Mouse (Mus musculus) heart, embryonic 12.5 days (tissue): ENCODE measurements at regions not wholly inside any gene's neighbourhood (a gene's known extent, or its start where the extent isn't known, plus 50 kb on each side); places are given as distances from the start of the nearest gene placed in this dataset.

ENCODE experiments used
- ATAC-seq: fragments of 200-750 bp; cut with Nextera tagmentation; 2 replicates; pipeline ENCODE4 v1.8.0; 2017; ENCODE audit warnings: moderate TSS enrichment, moderate library complexity; ENCODE audit not compliant: insufficient number of reproducible peaks, low FRiP score
- H3K27ac ChIP-seq: fragments of 300-500 bp; sonication (generic); 2 replicates; pipeline ENCODE4 v1.5.1; 2016; ENCODE audit warnings: mild to moderate bottlenecking, moderate library complexity; ENCODE audit not compliant: poor library complexity, severe bottlenecking
- H3K27me3 ChIP-seq: fragments of 300-500 bp; sonication (generic); replicated peaks from 2 replicates; pipeline ENCODE4 v1.6.1; 2016; ENCODE audit warnings: mild to moderate bottlenecking, moderate library complexity
- H3K36me3 ChIP-seq: fragments of 300-500 bp; sonication (generic); 2 replicates; pipeline ENCODE4 v1.6.1; 2016; ENCODE audit warnings: mild to moderate bottlenecking, moderate library complexity
- H3K4me1 ChIP-seq: fragments of 300-500 bp; sonication (generic); replicated peaks from 2 replicates; pipeline ENCODE4 v1.6.1; 2016; ENCODE audit warnings: mild to moderate bottlenecking
- H3K4me2 ChIP-seq: fragments of 300-500 bp; sonication (generic); 2 replicates; pipeline ENCODE4 v1.6.1; 2016; ENCODE audit warnings: mild to moderate bottlenecking, moderate library complexity
- H3K4me3 ChIP-seq: fragments of 300-500 bp; sonication (generic); 2 replicates; pipeline ENCODE4 v1.5.1; 2016; ENCODE audit warnings: mild to moderate bottlenecking
- H3K9ac ChIP-seq: fragments of 300-500 bp; sonication (generic); 2 replicates; pipeline ENCODE4 v1.6.1; 2016; ENCODE audit warnings: mild to moderate bottlenecking, moderate library complexity
- H3K9me3 ChIP-seq: fragments of 300-500 bp; sonication (generic); replicated peaks from 2 replicates; pipeline ENCODE4 v1.6.1; 2016; ENCODE audit warnings: mild to moderate bottlenecking, moderate library complexity
- WGBS: fragments of 180-500 bp; shearing (Covaris S2); methylation state at CpG from one replicate; pipeline ENCODE4 v1.1.7; 2016; 5-methylcytosine and 5-hydroxymethylcytosine counted together

GRCm38 (mm10) chr4:55624779-55625178 is 92.5 kb upstream of the Klf4 start:
- WGBS: 85% methylated on average over 9 of the region's 9 CpGs
- Histone ChIP-seq H3K36me3 (no peaks in the 10 kb centered on the region), H3K4me1 (0 out of 2 replicates have a peak, but pooled peaks cover 6% of the 10 kb centered on the region), H3K27me3 (no peaks in the 10 kb centered on the region), H3K4me3 (no peak overlapping the region), H3K9ac (no peak overlapping the region), H3K27ac (no peak overlapping the region), H3K9me3 (no peaks in the 10 kb centered on the region), H3K4me2 (no peak overlapping the region)
- no peak for ATAC-seq

- Histone ChIP-seq H3K36me3 (no peaks in the 10 kb centered on the region), H3K4me2 (no peak overlapping the region), H3K4me3 (no peak overlapping the region), H3K27ac (no peak overlapping the region), H3K27me3 (no peaks in the 10 kb centered on the region), H3K9me3 (no peaks in the 10 kb centered on the region), H3K4me1 (0 out of 2 replicates have a peak, but pooled peaks cover 6% of the 10 kb centered on the region), H3K9ac (no peak overlapping the region)
- WGBS: 75% methylated on average over 4 of the region's 4 CpGs
- no peak for ATAC-seq
Measured at GRCm38 (mm10) chr4:55623151-55623760, 91.0 kb upstream of the Klf4 start.

- no peaks in the 10 kb centered on the region for H3K9me3 ChIP-seq
- 46% methylated on average over 4 of the region's 4 CpGs for WGBS
- ATAC-seq: no peak
- 0 out of 2 replicates have a peak, but pooled peaks cover 6% of the 10 kb centered on the region for H3K4me1 ChIP-seq
- H3K4me2 ChIP-seq: no peak overlapping the region
- H3K9ac ChIP-seq: no peak overlapping the region
- H3K4me3 ChIP-seq: no peak overlapping the region
- no peak overlapping the region for H3K27ac ChIP-seq
- no peaks in the 10 kb centered on the region for H3K36me3 ChIP-seq
- H3K27me3 ChIP-seq: no peaks in the 10 kb centered on the region
Measured at GRCm38 (mm10) chr4:55622651-55623050, 90.4 kb upstream of the Klf4 start.

GRCm38 (mm10) chr4:55619891-55620290 is 87.6 kb upstream of the Klf4 start:
- Histone ChIP-seq H3K4me3 (no peak overlapping the region), H3K27me3 (no peaks in the 10 kb centered on the region), H3K9ac (no peak overlapping the region), H3K36me3 (no peaks in the 10 kb centered on the region), H3K4me1 (0 out of 2 replicates have a peak, but pooled peaks cover 6% of the 10 kb centered on the region), H3K9me3 (no peaks in the 10 kb centered on the region), H3K27ac (no peak overlapping the region), H3K4me2 (no peak overlapping the region)
- WGBS: 79% methylated on average over 3 of the region's 3 CpGs
- no peak for ATAC-seq

GRCm38 (mm10) chr4:55615808-55616207 is 83.5 kb upstream of the Klf4 start:
- Histone ChIP-seq H3K4me3 (no peak overlapping the region), H3K9me3 (no peaks in the 10 kb centered on the region), H3K27me3 (no peaks in the 10 kb centered on the region), H3K4me2 (no peak overlapping the region), H3K36me3 (no peaks in the 10 kb centered on the region), H3K4me1 (no peaks in the 10 kb centered on the region), H3K9ac (no peak overlapping the region), H3K27ac (no peak overlapping the region)
- ATAC-seq: no peak
- WGBS: 71% methylated on average over 6 of the region's 6 CpGs

GRCm38 (mm10) chr4:55613523-55613922 is 81.3 kb upstream of the Klf4 start:
- H3K4me2 ChIP-seq: no peak overlapping the region
- no peaks in the 10 kb centered on the region for H3K27me3 ChIP-seq
- no peaks in the 10 kb centered on the region for H3K36me3 ChIP-seq
- ATAC-seq: no peak
- no peak overlapping the region for H3K27ac ChIP-seq
- no peaks in the 10 kb centered on the region for H3K4me1 ChIP-seq
- no peak overlapping the region for H3K9ac ChIP-seq
- WGBS: 88% methylated on average over 3 of the region's 3 CpGs
- H3K4me3 ChIP-seq: no peak overlapping the region
- H3K9me3 ChIP-seq: no peaks in the 10 kb centered on the region

- Histone ChIP-seq H3K27me3 (no peaks in the 10 kb centered on the region), H3K27ac (no peak overlapping the region), H3K4me1 (no peaks in the 10 kb centered on the region), H3K36me3 (no peaks in the 10 kb centered on the region), H3K4me3 (no peak overlapping the region), H3K4me2 (no peak overlapping the region), H3K9ac (no peak overlapping the region), H3K9me3 (no peaks in the 10 kb centered on the region)
- 85% methylated on average over 4 of the region's 4 CpGs for WGBS
- ATAC-seq: no peak
Measured at GRCm38 (mm10) chr4:55610998-55611397, 78.7 kb upstream of the Klf4 start.

GRCm38 (mm10) chr4:55609214-55609613 is 76.9 kb upstream of the Klf4 start:
- Histone ChIP-seq H3K27ac (no peak overlapping the region), H3K36me3 (no peaks in the 10 kb centered on the region), H3K9ac (no peak overlapping the region), H3K9me3 (no peaks in the 10 kb centered on the region), H3K27me3 (no peaks in the 10 kb centered on the region), H3K4me3 (no peak overlapping the region), H3K4me1 (no peaks in the 10 kb centered on the region), H3K4me2 (no peak overlapping the region)
- ATAC-seq: no peak
- WGBS: 81% methylated on average over 5 of the region's 5 CpGs

GRCm38 (mm10) chr4:55605541-55605940 is 73.3 kb upstream of the Klf4 start:
- Histone ChIP-seq H3K4me3 (no peak overlapping the region), H3K9me3 (no peaks in the 10 kb centered on the region), H3K27ac (no peak overlapping the region), H3K36me3 (no peaks in the 10 kb centered on the region), H3K4me2 (no peak overlapping the region), H3K27me3 (no peaks in the 10 kb centered on the region), H3K9ac (no peak overlapping the region), H3K4me1 (0 out of 2 replicates have a peak, but pooled peaks cover 3% of the 10 kb centered on the region)
- no peak for ATAC-seq
- WGBS: 82% methylated on average over 9 of the region's 9 CpGs

- Histone ChIP-seq H3K4me3 (no peak overlapping the region), H3K36me3 (no peaks in the 10 kb centered on the region), H3K9ac (no peak overlapping the region), H3K4me2 (no peak overlapping the region), H3K4me1 (0 out of 2 replicates have a peak, but pooled peaks cover 3% of the 10 kb centered on the region), H3K27ac (no peak overlapping the region), H3K9me3 (no peaks in the 10 kb centered on the region), H3K27me3 (no peaks in the 10 kb centered on the region)
- peak; percentile 53 for ATAC-seq
- 73% methylated on average over 11 of the region's 11 CpGs for WGBS
Measured at GRCm38 (mm10) chr4:55604915-55605314, 72.6 kb upstream of the Klf4 start.

- no peak for ATAC-seq
- no peaks in the 10 kb centered on the region for H3K9me3 ChIP-seq
- H3K27ac ChIP-seq: no peak overlapping the region
- H3K4me3 ChIP-seq: no peak overlapping the region
- no peaks in the 10 kb centered on the region for H3K27me3 ChIP-seq
- 0 out of 2 replicates have a peak, but pooled peaks cover 3% of the 10 kb centered on the region for H3K4me1 ChIP-seq
- H3K4me2 ChIP-seq: no peak overlapping the region
- WGBS: 88% methylated on average over 4 of the region's 4 CpGs
- H3K9ac ChIP-seq: no peak overlapping the region
- no peaks in the 10 kb centered on the region for H3K36me3 ChIP-seq
Measured at GRCm38 (mm10) chr4:55603821-55604435, 71.7 kb upstream of the Klf4 start.

GRCm38 (mm10) chr4:55595203-55595602 is 62.9 kb upstream of the Klf4 start:
- Histone ChIP-seq H3K4me2 (no peak overlapping the region), H3K27me3 (no peaks in the 10 kb centered on the region), H3K4me3 (no peak overlapping the region), H3K27ac (no peak overlapping the region), H3K36me3 (no peaks in the 10 kb centered on the region), H3K4me1 (no peaks in the 10 kb centered on the region), H3K9me3 (no peaks in the 10 kb centered on the region), H3K9ac (no peak overlapping the region)
- ATAC-seq: no peak
- 64% methylated on average over 7 of the region's 7 CpGs for WGBS
